Mouse (Mus musculus) lung, adult 2 months (tissue): ENCODE results near the gene Pam. TPM values are rescaled to one million over a fixed set of nuclear protein-coding genes. Genes with fewer than 3 reads are reported as not detected.
"Not testable (repeated sequence)": the region's sequence is repeated elsewhere in the genome, so short reads cannot be mapped to it uniquely, and the experiment has no call there.

ENCODE experiments used
- DNase-seq: peaks from one replicate; pipeline ENCODE4 v3.0.0; 2022
- H3K4me1 ChIP-seq: fragments of 200-500 bp; 2 replicates; pipeline ENCODE4 v1.6.1; 2011; ENCODE audit warnings: low read length; ENCODE audit not compliant: control insufficient read depth, insufficient read depth
- H3K4me3 ChIP-seq: fragments of 200-500 bp; replicated peaks from 2 replicates; pipeline ENCODE3; 2011; ENCODE audit warnings: low read depth, mild to moderate bottlenecking, control low read depth, low read length; ENCODE audit errors: extremely low read depth
- CTCF ChIP-seq: fragments of 200-500 bp; IDR thresholded peaks from 2 replicates; pipeline ENCODE4 v1.5.1; 2011; ENCODE audit warnings: mild to moderate bottlenecking, low read length, control low read depth; ENCODE audit not compliant: insufficient read depth
- POLR2A ChIP-seq: fragments of 200-500 bp; IDR thresholded peaks from 2 replicates; pipeline ENCODE4 v1.6.1; 2011; ENCODE audit warnings: low read depth, mild to moderate bottlenecking, control low read depth, low read length, borderline replicate concordance; ENCODE audit errors: extremely low read depth
- WGBS: fragments of 180-500 bp; shearing (Covaris S2); methylation state at CpG from one replicate; pipeline ENCODE4 v1.1.7; 2018; 5-methylcytosine and 5-hydroxymethylcytosine counted together
- polyA plus RNA-seq: library from polyadenylated mRNA; depleted of rRNA; stranded (reverse); fragments of >200 nt; gene quantifications from 2 replicates; pipeline ENCODE4 v1.2.3, GENCODE M21; 2012

The Pam gene
- polyA plus RNA-seq, 1 experiment = 231 TPM

- WGBS = 72% methylated on average over 2 of the region's 2 CpGs
- DNase-seq = no peak
- Histone ChIP-seq H3K4me3 (no peak overlapping the region), H3K4me1 (no peaks in the 10 kb centered on the region; the same call in 1 of the 2 replicates)
- TF ChIP-seq POLR2A (no peak), CTCF (no peak)
These were observed 327.4 kb downstream of the Pam start for GRCm38 (mm10) chr1:97768089-97768488.

- H3K4me3 ChIP-seq, H3K4me1 ChIP-seq, DNase-seq: not testable (repeated sequence)
- 84% methylated on average over 4 of the region's 4 CpGs for WGBS
These were observed 329.7 kb downstream of the Pam start for GRCm38 (mm10) chr1:97765712-97766111.

GRCm38 (mm10) chr1:97761477-97761876 is 334.0 kb downstream of the Pam start:
- TF ChIP-seq CTCF (no peak), POLR2A (no peak)
- WGBS = 81% methylated on average over 6 of the region's 6 CpGs
- H3K4me3 ChIP-seq = no peak overlapping the region
- no peak for DNase-seq
- no peaks in the 10 kb centered on the region for H3K4me1 ChIP-seq

GRCm38 (mm10) chr1:97760598-97760997 is 334.8 kb downstream of the Pam start:
- TF ChIP-seq POLR2A (no peak), CTCF (no peak)
- WGBS = 74% methylated on average over 7 of the region's 7 CpGs
- no peaks in the 10 kb centered on the region for H3K4me1 ChIP-seq
- no peak for DNase-seq
- H3K4me3 ChIP-seq = no peak overlapping the region

GRCm38 (mm10) chr1:97759841-97760240 is 335.6 kb downstream of the Pam start:
- no peak for DNase-seq
- TF ChIP-seq CTCF (no peak), POLR2A (no peak)

GRCm38 (mm10) chr1:97754392-97754791 is 341.1 kb downstream of the Pam start:
- no peaks in the 10 kb centered on the region for H3K4me1 ChIP-seq
- WGBS = 84% methylated on average over 4 of the region's 4 CpGs

More at GRCm38 (mm10) chr1:97759841-97760240, 335.6 kb downstream of the Pam start:
- H3K4me1 ChIP-seq = no peaks in the 10 kb centered on the region
- H3K4me3 ChIP-seq = no peak overlapping the region

GRCm38 (mm10) chr1:97753216-97753615 is 342.2 kb downstream of the Pam start:
- DNase-seq = no peak
- no peaks in the 10 kb centered on the region for H3K4me1 ChIP-seq
- no peak for TF ChIP-seq POLR2A
- TF ChIP-seq CTCF = no peak
- H3K4me3 ChIP-seq = no peak overlapping the region

More at GRCm38 (mm10) chr1:97754392-97754791, 341.1 kb downstream of the Pam start:
- TF ChIP-seq POLR2A (no peak), CTCF (no peak)
- no peak overlapping the region for H3K4me3 ChIP-seq
- DNase-seq = no peak

- WGBS = 87% methylated on average over 3 of the region's 3 CpGs
- no peak for DNase-seq
- Histone ChIP-seq H3K4me3 (no peak overlapping the region), H3K4me1 (no peaks in the 10 kb centered on the region)
- TF ChIP-seq POLR2A (no peak), CTCF (no peak)
These were observed 347.3 kb downstream of the Pam start for GRCm38 (mm10) chr1:97748163-97748562.

- 96% methylated on average over 7 of the region's 7 CpGs for WGBS
- Histone ChIP-seq H3K4me3 (no peak overlapping the region), H3K4me1 (no peaks in the 10 kb centered on the region)
- DNase-seq = no peak
- no peak for TF ChIP-seq POLR2A
- TF ChIP-seq CTCF = no peak
These were observed 349.2 kb downstream of the Pam start for GRCm38 (mm10) chr1:97746261-97746660.

- no peak for DNase-seq
- Histone ChIP-seq H3K4me1 (no peaks in the 10 kb centered on the region), H3K4me3 (no peak overlapping the region)
- TF ChIP-seq CTCF = no peak
- TF ChIP-seq POLR2A = no peak
- WGBS = 73% methylated on average over 4 of the region's 4 CpGs
These were observed 349.7 kb downstream of the Pam start for GRCm38 (mm10) chr1:97745712-97746111.
